Mouse (Mus musculus): ENCODE results near the gene Ikzf2.

Gene Ikzf2

GRCm38 (mm10) chr1:69507513-69507912 lies 179.5 kb downstream of the Ikzf2 start:
- DNase-seq (ENCODE audit: low spot score): no peak

GRCm38 (mm10) chr1:69506615-69507159 lies 180.4 kb downstream of the Ikzf2 start:
- no peak for DNase-seq (ENCODE audit: low spot score)

- DNase-seq (ENCODE audit: low spot score): no peak
Measured at GRCm38 (mm10) chr1:69506011-69506410, 181.0 kb downstream of the Ikzf2 start.

- DNase-seq (ENCODE audit: low spot score): no peak
Measured at GRCm38 (mm10) chr1:69500388-69500787, 186.7 kb downstream of the Ikzf2 start.

GRCm38 (mm10) chr1:69499652-69500051 lies 187.4 kb downstream of the Ikzf2 start:
- DNase-seq (ENCODE audit: low spot score): no peak

- no peak for DNase-seq (ENCODE audit: low spot score)
Measured at GRCm38 (mm10) chr1:69498862-69499306, 188.2 kb downstream of the Ikzf2 start.

GRCm38 (mm10) chr1:69496055-69496454 lies 191.0 kb downstream of the Ikzf2 start:
- no peak for DNase-seq (ENCODE audit: low spot score)

GRCm38 (mm10) chr1:69493309-69494047 lies 193.6 kb downstream of the Ikzf2 start:
- DNase-seq (ENCODE audit: low spot score): no peak

GRCm38 (mm10) chr1:69492013-69492412 lies 195.0 kb downstream of the Ikzf2 start:
- no peak for DNase-seq (ENCODE audit: low spot score)

GRCm38 (mm10) chr1:69489026-69489425 lies 198.0 kb downstream of the Ikzf2 start:
- DNase-seq (ENCODE audit: low spot score): peak; percentile 9

GRCm38 (mm10) chr1:69488625-69489024 lies 198.4 kb downstream of the Ikzf2 start:
- DNase-seq (ENCODE audit: low spot score): no peak

Measured in adipocyte (in vitro differentiated cells).